Mouse (Mus musculus): ENCODE results near the gene H2-DMb2. TPM values are rescaled to one million over a fixed set of nuclear protein-coding genes. Genes with fewer than 3 reads are reported as not detected.
A peak's percentile ranks its signal among the peaks of the same experiment; 100 is the strongest.

Gene H2-DMb2
- polyA plus RNA-seq, 1 experiment from 2014 or later, result not detected

DNA sequence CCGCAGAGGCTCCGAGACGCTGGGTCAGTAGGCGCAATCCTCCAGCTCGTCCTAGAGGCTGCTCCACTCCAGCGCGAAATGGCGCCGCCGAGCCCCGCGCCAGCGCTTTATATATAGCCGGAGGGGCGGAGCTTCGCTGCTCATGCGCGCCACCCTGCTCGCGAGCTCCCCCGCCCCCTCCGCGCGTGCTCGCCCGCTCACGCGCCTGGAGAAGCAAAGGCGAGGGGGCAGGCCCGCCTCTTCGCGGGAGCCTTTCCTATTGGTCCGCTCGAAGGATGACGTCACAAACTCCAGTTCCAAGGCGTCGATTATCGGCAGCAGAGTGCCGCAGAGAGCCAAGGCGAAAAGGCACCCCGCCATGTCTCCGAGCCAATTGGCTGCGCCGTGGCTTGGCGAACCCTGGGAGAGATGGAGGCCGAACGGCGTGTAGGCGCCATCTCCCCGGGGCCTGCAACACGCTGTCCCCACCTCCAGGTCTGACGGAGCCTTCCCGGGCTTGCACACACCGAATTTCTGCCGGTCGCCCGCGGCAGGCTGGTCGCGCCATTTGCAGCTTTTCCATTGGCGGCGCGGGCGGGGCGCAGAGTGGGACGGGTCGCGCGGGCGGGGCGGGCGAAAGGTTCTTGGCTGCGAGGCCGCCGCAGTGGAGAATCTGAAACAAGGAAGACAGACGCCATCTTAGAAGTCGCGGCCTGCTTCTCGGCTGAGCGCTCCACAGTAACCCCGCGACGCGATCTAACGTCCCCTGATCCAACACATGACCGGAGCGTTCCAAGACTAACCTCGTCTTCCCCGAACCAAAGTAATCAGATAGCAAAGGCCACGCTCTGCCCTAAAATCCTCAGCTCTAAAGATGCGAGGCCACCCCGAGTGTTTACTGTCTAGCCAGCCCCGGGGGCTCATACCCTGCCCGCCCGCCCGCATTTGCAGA, 23.6 kb upstream of the H2-DMb2 start, which contains the start of gene H2-DMa:
TSS of gene H2-DMa (plus strand) at position 293 of the 931 bp plus-strand sequence.
- no peaks in the 10 kb centered on the region for H3K27me3 ChIP-seq
- H3K4me1 ChIP-seq (replicated peaks), result peaks cover 48% of the 10 kb centered on the region
- H3K9me3 ChIP-seq, result no peaks in the 10 kb centered on the region
- H3K27ac ChIP-seq (replicated peaks), result peak within 1 kb of the TSS; percentile 100
- peak within 1 kb of the TSS; percentile 82 for H3K4me3 ChIP-seq
- peak within 1 kb of the TSS; percentile 99 for H3K9ac ChIP-seq
- under 1% methylated on average over 94 of the region's 96 CpGs for WGBS
- peaks cover 41% of the 10 kb centered on the region for H3K36me3 ChIP-seq
- peak; percentile 69 for ATAC-seq (ENCODE audit: low read depth)
- H3K4me2 ChIP-seq, result peak within 1 kb of the TSS; percentile 100

DNA sequence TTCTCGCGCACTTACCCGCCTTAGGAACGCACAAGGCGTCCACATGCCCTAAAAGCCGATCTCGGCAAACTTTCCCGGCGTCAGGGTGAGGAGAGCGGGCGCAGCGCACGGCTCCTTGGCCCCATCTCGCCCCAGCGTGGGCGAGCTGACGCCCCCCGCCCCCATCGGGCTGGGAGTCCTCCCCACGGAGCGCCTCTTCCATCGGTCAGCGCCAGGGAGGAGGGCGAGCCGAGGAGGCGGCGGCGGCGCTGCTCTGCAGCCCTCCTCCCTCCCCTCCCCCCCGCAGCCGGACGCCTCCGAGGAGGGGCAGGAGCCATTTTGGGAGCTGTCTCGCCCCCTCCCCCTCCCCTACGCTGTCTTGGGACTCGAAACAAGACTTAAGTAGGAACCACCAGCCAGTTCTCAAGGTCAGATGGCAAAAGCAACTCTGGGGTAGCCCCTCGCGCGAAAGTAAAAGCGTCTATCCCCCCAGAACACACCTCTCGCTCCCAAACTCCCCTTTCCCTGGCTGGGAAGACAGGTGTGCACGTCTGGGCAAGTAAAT, 22.9 kb upstream of the H2-DMb2 start:
- H3K4me3 ChIP-seq, result peak overlapping the region; percentile 82
- H3K27ac ChIP-seq (replicated peaks), result peak overlapping the region; percentile 100
- peak overlapping the region; percentile 99 for H3K9ac ChIP-seq
- peak overlapping the region; percentile 100 for H3K4me2 ChIP-seq
- no peaks in the 10 kb centered on the region for H3K27me3 ChIP-seq
- H3K36me3 ChIP-seq, result peaks cover 33% of the 10 kb centered on the region
- ATAC-seq (ENCODE audit: low read depth), result peak; percentile 3
- peaks cover 48% of the 10 kb centered on the region for H3K4me1 ChIP-seq (replicated peaks)
- H3K9me3 ChIP-seq, result no peaks in the 10 kb centered on the region
- under 1% methylated on average over 41 of the region's 42 CpGs for WGBS

- Histone ChIP-seq H3K27me3 (no peaks in the 10 kb centered on the region), H3K9me3 (no peaks in the 10 kb centered on the region), H3K27ac (replicated peaks) (peak overlapping the region; percentile 100), H3K4me1 (replicated peaks) (peaks cover 43% of the 10 kb centered on the region), H3K36me3 (peaks cover 28% of the 10 kb centered on the region), H3K4me2 (peak overlapping the region; percentile 100), H3K4me3 (peak overlapping the region; percentile 82), H3K9ac (peak overlapping the region; percentile 99)
- ATAC-seq (ENCODE audit: low read depth), result peak; percentile 10
- WGBS, result under 1% methylated on average over 29 of the region's 31 CpGs
These were observed 22.3 kb upstream of the H2-DMb2 start for GRCm38 (mm10) chr17:34120814-34121171.

- Histone ChIP-seq H3K4me1 (replicated peaks) (peaks cover 40% of the 10 kb centered on the region), H3K9ac (peak overlapping the region; percentile 99), H3K27me3 (no peaks in the 10 kb centered on the region), H3K4me2 (peak overlapping the region; percentile 100), H3K27ac (replicated peaks) (peak overlapping the region; percentile 100), H3K36me3 (peaks cover 24% of the 10 kb centered on the region), H3K4me3 (peak overlapping the region; percentile 82), H3K9me3 (no peaks in the 10 kb centered on the region)
- under 1% methylated on average over 32 of the region's 35 CpGs for WGBS
- ATAC-seq (ENCODE audit: low read depth), result peak; percentile 24
These were observed 21.8 kb upstream of the H2-DMb2 start for GRCm38 (mm10) chr17:34121172-34121878.

DNA sequence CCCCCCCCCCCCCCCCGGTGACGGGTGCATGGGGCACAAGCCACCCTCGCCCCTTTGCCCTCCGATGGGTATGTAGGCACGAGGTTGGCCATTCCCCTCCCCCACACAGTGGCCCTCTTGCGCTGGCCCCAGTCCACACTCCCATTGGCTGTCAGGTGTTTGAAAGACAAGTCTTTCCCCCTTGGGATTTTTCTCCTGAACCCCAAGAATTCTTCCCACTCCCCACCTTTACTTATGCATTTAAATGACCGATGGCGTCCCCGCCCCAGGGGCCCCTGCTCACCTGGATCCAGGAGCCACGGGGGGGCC, 21.3 kb upstream of the H2-DMb2 start:
- peak overlapping the region; percentile 82 for H3K4me3 ChIP-seq
- no peaks in the 10 kb centered on the region for H3K27me3 ChIP-seq
- peaks cover 40% of the 10 kb centered on the region for H3K4me1 ChIP-seq (replicated peaks)
- no peaks in the 10 kb centered on the region for H3K9me3 ChIP-seq
- peak; percentile 23 for ATAC-seq (ENCODE audit: low read depth)
- peak overlapping the region; percentile 100 for H3K4me2 ChIP-seq
- H3K27ac ChIP-seq (replicated peaks), result peak overlapping the region; percentile 100
- peak overlapping the region; percentile 99 for H3K9ac ChIP-seq
- H3K36me3 ChIP-seq, result peaks cover 19% of the 10 kb centered on the region
- WGBS, result 2% methylated on average over 7 of the region's 10 CpGs

DNA sequence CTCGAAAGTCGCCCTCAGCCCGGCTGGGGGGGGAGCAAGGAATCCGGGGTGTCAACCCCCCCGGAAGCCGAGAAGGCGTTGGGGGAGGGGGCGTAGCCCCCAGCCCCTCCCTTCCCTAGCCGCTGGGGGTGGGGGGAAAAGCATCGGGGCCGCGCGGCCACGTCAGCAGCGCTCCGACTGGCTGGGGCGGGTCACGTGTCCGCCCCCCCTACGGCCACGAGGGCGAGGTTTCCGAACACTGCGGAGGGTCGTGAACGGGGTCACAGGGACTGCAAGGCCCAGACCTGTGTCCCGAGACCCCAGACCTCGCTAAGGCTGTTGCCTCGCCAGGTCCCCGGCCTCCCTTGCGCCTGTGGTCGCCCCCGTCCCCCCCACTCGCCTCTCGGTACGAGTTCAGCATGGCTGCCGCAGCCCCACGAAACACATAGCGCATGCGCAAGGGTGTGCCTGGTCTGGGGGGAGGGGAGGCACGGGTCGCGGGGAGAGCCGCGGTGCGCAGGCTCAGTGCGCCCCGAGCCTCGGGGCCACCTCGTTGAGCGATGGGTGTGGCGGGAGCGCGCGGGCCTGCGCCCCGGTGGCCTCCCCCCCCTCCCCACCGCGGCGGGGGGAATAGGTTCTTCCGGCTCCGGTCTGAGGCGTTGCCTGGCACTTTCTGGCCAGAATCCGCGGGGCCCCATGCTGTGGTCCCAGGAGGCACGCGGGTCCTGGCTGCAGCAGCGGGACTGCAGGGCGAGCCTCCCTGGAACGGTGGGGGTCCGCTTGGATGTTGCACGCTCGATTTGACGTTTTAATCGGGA, 20.7 kb upstream of the H2-DMb2 start, which contains the start of gene Brd2:
TSS of gene Brd2 (minus strand) at position 447 of the 797 bp plus-strand sequence.
- peak within 1 kb of the TSS; percentile 82 for H3K4me3 ChIP-seq
- no peaks in the 10 kb centered on the region for H3K27me3 ChIP-seq
- ATAC-seq (ENCODE audit: low read depth), result peak; percentile 38
- peak within 1 kb of the TSS; percentile 100 for H3K27ac ChIP-seq (replicated peaks)
- H3K9ac ChIP-seq, result peak within 1 kb of the TSS; percentile 99
- WGBS, result under 1% methylated on average over 74 of the region's 75 CpGs
- no peaks in the 10 kb centered on the region for H3K9me3 ChIP-seq
- peak within 1 kb of the TSS; percentile 100 for H3K4me2 ChIP-seq
- H3K36me3 ChIP-seq, result peaks cover 14% of the 10 kb centered on the region
- peaks cover 40% of the 10 kb centered on the region for H3K4me1 ChIP-seq (replicated peaks)

DNA sequence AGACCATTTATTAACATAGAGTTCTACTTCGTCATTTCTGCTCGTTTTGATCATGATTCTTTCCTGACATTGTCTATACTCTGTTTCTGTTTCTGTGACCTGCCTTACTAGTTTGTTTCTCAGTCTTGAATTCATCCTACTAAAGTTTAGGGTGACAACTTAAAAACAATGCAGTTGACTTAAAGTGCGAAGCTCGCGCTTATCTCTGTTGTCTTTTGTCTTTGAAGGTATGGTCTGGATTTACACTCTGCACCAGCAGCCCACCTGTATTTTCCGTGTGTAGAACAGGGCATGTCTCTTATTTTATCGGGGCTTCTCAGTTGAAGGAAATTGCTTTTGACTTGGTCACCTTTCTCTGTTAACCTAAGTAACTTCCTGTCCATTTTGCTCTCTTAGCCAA, 20.0 kb upstream of the H2-DMb2 start:
- Histone ChIP-seq H3K4me3 (peak overlapping the region; percentile 82), H3K36me3 (peaks cover 9% of the 10 kb centered on the region), H3K27ac (replicated peaks) (peak overlapping the region; percentile 100), H3K9ac (peak overlapping the region; percentile 99), H3K9me3 (no peaks in the 10 kb centered on the region), H3K27me3 (no peaks in the 10 kb centered on the region), H3K4me2 (peak overlapping the region; percentile 100), H3K4me1 (replicated peaks) (peaks cover 41% of the 10 kb centered on the region)
- ATAC-seq (ENCODE audit: low read depth), result no peak
- WGBS, result 4% methylated on average over 7 of the region's 7 CpGs

DNA sequence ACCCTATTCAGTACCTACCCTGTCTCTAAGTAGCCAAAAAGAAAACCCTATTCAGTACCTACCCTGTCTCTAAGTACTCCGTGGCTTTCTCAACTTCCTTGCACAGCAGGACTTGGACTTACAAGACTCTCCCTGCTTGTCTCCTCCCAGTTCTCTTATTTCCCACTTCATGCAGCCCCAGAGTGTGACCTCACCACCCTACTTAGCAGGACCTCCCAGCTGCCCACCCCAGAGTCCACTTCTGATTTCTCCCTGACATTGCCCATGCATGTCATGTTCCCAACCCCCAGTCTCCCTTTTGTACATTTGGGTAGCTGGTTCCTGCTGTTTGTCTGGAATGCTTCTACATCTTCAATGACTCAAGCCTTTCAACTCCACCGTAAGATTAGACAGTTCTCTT, 19.6 kb upstream of the H2-DMb2 start:
- Histone ChIP-seq H3K4me2 (peak overlapping the region; percentile 100), H3K9ac (peak overlapping the region; percentile 99), H3K4me3 (peak overlapping the region; percentile 82), H3K27ac (replicated peaks) (peak overlapping the region; percentile 100), H3K4me1 (replicated peaks) (peaks cover 45% of the 10 kb centered on the region), H3K36me3 (peaks cover 5% of the 10 kb centered on the region), H3K27me3 (no peaks in the 10 kb centered on the region), H3K9me3 (no peaks in the 10 kb centered on the region)
- ATAC-seq (ENCODE audit: low read depth), result no peak
- WGBS, result 5% methylated on average over 2 of the region's 2 CpGs

- H3K9ac ChIP-seq, result no peak overlapping the region
- no peaks in the 10 kb centered on the region; the same call in 1 of the 2 replicates for H3K27me3 ChIP-seq
- H3K36me3 ChIP-seq, result no peaks in the 10 kb centered on the region
- peaks cover 56% of the 10 kb centered on the region for H3K4me1 ChIP-seq (replicated peaks)
- no peaks in the 10 kb centered on the region for H3K9me3 ChIP-seq
- ATAC-seq (ENCODE audit: low read depth), result no peak
- H3K4me2 ChIP-seq, result peak overlapping the region; percentile 100
- H3K4me3 ChIP-seq, result no peak overlapping the region
- no peak overlapping the region for H3K27ac ChIP-seq (replicated peaks)
- 92% methylated on average over 6 of the region's 6 CpGs for WGBS
These were observed 18.5 kb upstream of the H2-DMb2 start for GRCm38 (mm10) chr17:34124649-34125048.

DNA sequence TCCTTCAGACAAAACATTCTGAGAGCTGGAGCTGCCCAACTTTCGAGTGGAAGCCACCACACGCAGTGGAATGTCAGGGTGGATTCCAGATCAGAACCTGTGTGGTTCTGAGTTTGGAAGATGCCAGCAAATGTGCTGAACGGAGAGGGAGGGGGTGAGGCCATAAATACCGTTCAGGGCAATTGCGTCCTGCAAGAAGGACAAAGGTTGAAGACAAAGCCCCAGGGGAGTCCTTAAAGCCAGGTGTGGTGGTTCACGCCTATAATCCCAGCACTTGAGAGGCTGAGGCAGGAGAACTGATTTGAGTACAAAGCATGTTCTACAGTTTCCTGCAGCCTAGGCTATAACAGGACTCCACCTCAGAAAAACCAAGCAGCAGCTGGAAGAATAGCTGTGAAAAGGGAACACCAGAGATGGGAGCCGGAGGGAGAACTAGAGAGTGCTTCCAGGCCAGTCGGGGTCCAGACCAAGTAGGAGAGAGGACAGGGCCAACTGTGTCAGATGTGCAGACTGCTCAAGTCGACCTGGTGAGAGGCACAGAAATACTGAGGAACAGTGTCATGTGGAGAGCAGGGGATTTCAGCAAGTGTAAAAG, 16.2 kb upstream of the H2-DMb2 start:
- WGBS, result 35% methylated on average over 9 of the region's 9 CpGs
- Histone ChIP-seq H3K4me3 (no peak overlapping the region; the same call in 1 of the 2 replicates), H3K27me3 (no peaks in the 10 kb centered on the region; the same call in 1 of the 2 replicates), H3K4me1 (replicated peaks) (peaks cover 56% of the 10 kb centered on the region), H3K4me2 (no peak overlapping the region), H3K36me3 (no peaks in the 10 kb centered on the region), H3K9me3 (no peaks in the 10 kb centered on the region), H3K27ac (replicated peaks) (no peak overlapping the region), H3K9ac (no peak overlapping the region)
- ATAC-seq (ENCODE audit: low read depth), result no peak

- Histone ChIP-seq H3K4me2 (no peak overlapping the region), H3K9ac (no peak overlapping the region), H3K4me3 (no peak overlapping the region), H3K9me3 (no peaks in the 10 kb centered on the region), H3K36me3 (no peaks in the 10 kb centered on the region), H3K27ac (replicated peaks) (no peak overlapping the region), H3K4me1 (replicated peaks) (peaks cover 56% of the 10 kb centered on the region), H3K27me3 (no peaks in the 10 kb centered on the region; the same call in 1 of the 2 replicates)
- 28% methylated on average over 6 of the region's 6 CpGs for WGBS
- ATAC-seq (ENCODE audit: low read depth), result no peak
These were observed 15.6 kb upstream of the H2-DMb2 start for GRCm38 (mm10) chr17:34127475-34127874.
